Comparison of ENCODE assay signal across 8 mouse cellular contexts in genomic region chr3:94974528-94975422, GRCm38 (mm10). TPM values are rescaled to one million over a fixed set of nuclear protein-coding genes. Genes with fewer than 3 reads are reported as not detected.
DNase-seq lines count a peak whose midpoint lies in the region; ATAC-seq and TF ChIP-seq lines count a peak whose summit lies in the region.

TSS of gene Pi4kb (plus strand) at chr3:94974731.

- WGBS in hindbrain, embryonic 10.5 days = 0% methylated on average over 57 of the region's 57 CpGs
- under 1% methylated on average over 51 of the region's 57 CpGs for WGBS in lung, postnatal 0 days

- peak within 1 kb of the TSS; percentile 73 for H3K4me2 ChIP-seq in lung, postnatal 0 days (replicated peaks; ENCODE audit: low read depth, low read length)

- DNase-seq in MN1 (ENCODE audit: low spot score) = peak; percentile 93
- peak; percentile 90 for DNase-seq in cerebellum, adult 9-10 months
- DNase-seq in hindbrain, embryonic 10.5 days (ENCODE audit: low spot score) = peak; percentile 93
- peak; percentile 85 for DNase-seq in layer of hippocampus, adult 9-11 months
- DNase-seq in lung, postnatal 0 days (ENCODE audit: low spot score) = peak; percentile 96
- DNase-seq in ovary, postnatal 14 days (ENCODE audit: low spot score) = peak; percentile 77
- peak; percentile 89 for DNase-seq in thymus, postnatal 14 days

- no peaks in the 10 kb centered on the region for H3K9me3 ChIP-seq in hindbrain, embryonic 10.5 days
- H3K9me3 ChIP-seq in lung, postnatal 0 days (ENCODE audit: low read length) = no peaks in the 10 kb centered on the region

- peak; percentile 11 for TF ChIP-seq CTCF in lung, postnatal 0 days (IDR thresholded peaks at IDR 0.05)

- peak; percentile 59 for TF ChIP-seq EP300 in lung, postnatal 0 days (IDR thresholded peaks at IDR 0.05)

- no peaks in the 10 kb centered on the region for H3K27me3 ChIP-seq in hindbrain, embryonic 10.5 days (ENCODE audit: insufficient read depth, poor library complexity, severe bottlenecking)
- H3K27me3 ChIP-seq in lung, postnatal 0 days (replicated peaks; ENCODE audit: insufficient read depth, low read length) = no peaks in the 10 kb centered on the region

- ATAC-seq in frontal cortex, adult (ENCODE audit: low TSS enrichment) = peak; percentile 87
- ATAC-seq in lung, postnatal 0 days = peak; percentile 95

- peaks cover 16% of the 10 kb centered on the region for H3K36me3 ChIP-seq in hindbrain, embryonic 10.5 days
- no peaks in the 10 kb centered on the region for H3K36me3 ChIP-seq in lung, postnatal 0 days (ENCODE audit: insufficient read depth, low read length)

- peak within 1 kb of the TSS; percentile 67 for H3K4me3 ChIP-seq in hindbrain, embryonic 10.5 days
- peak within 1 kb of the TSS; percentile 94 for H3K4me3 ChIP-seq in lung, postnatal 0 days (ENCODE audit: low read depth, low read length)

- peaks cover 19% of the 10 kb centered on the region for H3K4me1 ChIP-seq in hindbrain, embryonic 10.5 days (replicated peaks)
- H3K4me1 ChIP-seq in lung, postnatal 0 days (ENCODE audit: insufficient read depth, low read depth, low read length) = peaks cover 12% of the 10 kb centered on the region; the same call in 1 of the 2 replicates

- H3K9ac ChIP-seq in lung, postnatal 0 days (replicated peaks; ENCODE audit: low read depth) = peak within 1 kb of the TSS; percentile 94

- peak within 1 kb of the TSS; percentile 94 for H3K27ac ChIP-seq in hindbrain, embryonic 10.5 days
- H3K27ac ChIP-seq in lung, postnatal 0 days (ENCODE audit: low read length) = peak within 1 kb of the TSS; percentile 98

RNA-seq across cellular contexts. Expression of gene Pi4kb, which starts in this region (rescaled TPM):
- polyA plus RNA-seq in hindbrain, embryonic 10.5 days (2016; fragmentation: Nextera tagmentation; extraction: Ambion mirVana) = 20.6 and 22.3 TPM in 2 replicates
- 13.6 and 15.6 TPM in 2 replicates for polyA plus RNA-seq in lung, postnatal 0 days (2015; fragmentation: Nextera tagmentation; extraction: Ambion mirVana)

Comparison
In these comparisons a context has a peak if more than half of its experiments do, and no peak if none do; other contexts are left out.
1. Peak in every context shown above with its lines: DNase-seq, ATAC-seq, H3K4me3 ChIP-seq and H3K27ac ChIP-seq.